Mouse (Mus musculus): ENCODE data around the gene Ptprf. TPM values are rescaled to one million over a fixed set of nuclear protein-coding genes. Genes with fewer than 3 reads are reported as not detected.
A peak's percentile ranks its signal among the peaks of the same experiment; 100 is the strongest.

The Ptprf gene
- polyA plus RNA-seq, 1 experiment from 2014 or later = 79.8 TPM

DNA sequence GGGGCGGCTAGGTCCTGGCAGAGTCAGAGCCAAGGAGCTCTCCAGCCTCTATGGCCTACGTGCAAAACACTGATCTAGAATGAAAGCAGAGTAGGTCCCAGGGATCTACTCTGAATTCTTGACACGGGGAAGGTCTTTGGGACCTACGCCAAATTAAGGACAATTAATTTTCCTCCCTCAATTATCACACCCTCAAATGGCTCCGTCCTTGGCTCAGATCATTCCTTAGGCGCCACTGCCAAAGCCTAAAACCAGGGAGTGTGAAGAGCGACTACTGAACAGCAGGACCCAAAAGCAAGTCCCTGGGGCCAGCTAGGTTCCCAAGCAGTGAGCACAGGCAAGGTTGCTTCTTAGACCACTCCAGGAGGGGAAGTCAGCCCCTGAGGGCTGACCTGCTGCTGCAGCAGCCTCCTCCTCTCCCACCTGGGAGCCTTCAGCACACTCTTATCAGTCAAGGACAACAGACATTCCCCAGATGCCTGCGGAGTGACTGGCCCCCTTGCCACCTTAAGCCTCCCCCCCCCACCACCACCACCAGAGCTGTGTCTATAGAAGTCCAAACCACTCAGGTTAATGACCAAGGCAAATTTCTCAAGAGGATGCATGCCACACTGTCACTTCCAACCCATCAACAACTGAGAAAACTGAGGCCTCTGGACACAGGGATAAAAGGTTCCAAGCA, 31.3 kb downstream of the Ptprf start:
- H3K4me3 ChIP-seq (ENCODE audit: low read depth, low read length) = no peak overlapping the region
- peak overlapping the region; percentile 82; the same call in 1 of the 2 replicates for H3K4me2 ChIP-seq (replicated peaks; ENCODE audit: low read depth, low read length)
- H3K27ac ChIP-seq (ENCODE audit: low read length) = peak overlapping the region; percentile 39; the same call in 1 of the 2 replicates
- H3K9ac ChIP-seq (replicated peaks; ENCODE audit: low read depth, low read length) = no peak overlapping the region
- 71% methylated on average over 8 of the region's 8 CpGs for WGBS
- no peaks in the 10 kb centered on the region for H3K9me3 ChIP-seq (ENCODE audit: control insufficient read depth, low read depth, low read length)
- H3K36me3 ChIP-seq (ENCODE audit: control insufficient read depth, insufficient read depth, low read length) = peaks cover 33% of the 10 kb centered on the region
- H3K4me1 ChIP-seq (ENCODE audit: control insufficient read depth, insufficient read depth, low read length) = peaks cover 37% of the 10 kb centered on the region
- ATAC-seq (ENCODE audit: insufficient number of reproducible peaks, insufficient read depth, low FRiP score, low read depth) = peak; percentile 11; the same call in 1 of the 2 replicates
- no peaks in the 10 kb centered on the region for H3K27me3 ChIP-seq (ENCODE audit: control insufficient read depth, insufficient read depth, low read length)

GRCm38 (mm10) chr4:118257977-118258376, 33.2 kb downstream of the Ptprf start:
- Histone ChIP-seq H3K9me3 (ENCODE audit: control insufficient read depth, low read depth, low read length) (no peaks in the 10 kb centered on the region), H3K4me1 (ENCODE audit: control insufficient read depth, insufficient read depth, low read length) (peaks cover 31% of the 10 kb centered on the region), H3K27me3 (ENCODE audit: control insufficient read depth, insufficient read depth, low read length) (no peaks in the 10 kb centered on the region), H3K4me3 (ENCODE audit: low read depth, low read length) (no peak overlapping the region), H3K27ac (ENCODE audit: low read length) (no peak overlapping the region), H3K9ac (replicated peaks; ENCODE audit: low read depth, low read length) (no peak overlapping the region), H3K36me3 (ENCODE audit: control insufficient read depth, insufficient read depth, low read length) (peaks cover 35% of the 10 kb centered on the region), H3K4me2 (replicated peaks; ENCODE audit: low read depth, low read length) (no peak overlapping the region)
- ATAC-seq (ENCODE audit: insufficient number of reproducible peaks, insufficient read depth, low FRiP score, low read depth) = no peak
- 74% methylated on average over 5 of the region's 5 CpGs for WGBS

- Histone ChIP-seq H3K9me3 (ENCODE audit: control insufficient read depth, low read depth, low read length) (no peaks in the 10 kb centered on the region), H3K4me1 (ENCODE audit: control insufficient read depth, insufficient read depth, low read length) (peaks cover 27% of the 10 kb centered on the region)
Observed at GRCm38 (mm10) chr4:118257416-118257815, 33.8 kb downstream of the Ptprf start.

DNA sequence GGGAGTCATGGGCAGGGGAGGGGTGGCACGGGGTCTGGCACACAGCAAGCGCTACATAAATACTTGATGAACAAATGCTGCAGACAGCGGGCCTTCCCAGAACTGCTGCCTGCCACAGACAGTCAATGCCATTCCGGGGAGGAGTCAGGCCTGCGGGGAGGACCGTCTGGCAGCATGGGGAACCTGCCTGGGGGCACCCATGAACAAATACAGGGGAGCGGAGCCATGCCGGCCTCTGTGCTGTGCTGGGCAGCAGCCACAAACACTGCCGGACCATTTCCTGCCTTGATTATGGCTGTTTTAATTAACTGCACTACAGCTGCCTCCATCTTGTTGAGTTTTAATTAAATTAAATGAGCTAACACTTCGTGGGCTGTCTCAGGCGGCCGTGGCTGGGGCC, 35.0 kb downstream of the Ptprf start:
- 72% methylated on average over 12 of the region's 12 CpGs for WGBS

More at GRCm38 (mm10) chr4:118257416-118257815, 33.8 kb downstream of the Ptprf start:
- H3K27me3 ChIP-seq (ENCODE audit: control insufficient read depth, insufficient read depth, low read length) = no peaks in the 10 kb centered on the region
- ATAC-seq (ENCODE audit: insufficient number of reproducible peaks, insufficient read depth, low FRiP score, low read depth) = no peak
- peaks cover 37% of the 10 kb centered on the region for H3K36me3 ChIP-seq (ENCODE audit: control insufficient read depth, insufficient read depth, low read length)
- H3K4me3 ChIP-seq (ENCODE audit: low read depth, low read length) = no peak overlapping the region
- WGBS = 68% methylated on average over 10 of the region's 10 CpGs
- no peak overlapping the region for H3K9ac ChIP-seq (replicated peaks; ENCODE audit: low read depth, low read length)
- H3K27ac ChIP-seq (ENCODE audit: low read length) = no peak overlapping the region
- H3K4me2 ChIP-seq (replicated peaks; ENCODE audit: low read depth, low read length) = no peak overlapping the region

GRCm38 (mm10) chr4:118254953-118255352, 36.3 kb downstream of the Ptprf start:
- H3K9me3 ChIP-seq (ENCODE audit: control insufficient read depth, low read depth, low read length) = no peaks in the 10 kb centered on the region
- H3K27ac ChIP-seq (ENCODE audit: low read length) = no peak overlapping the region
- H3K9ac ChIP-seq (replicated peaks; ENCODE audit: low read depth, low read length) = no peak overlapping the region
- H3K4me2 ChIP-seq (replicated peaks; ENCODE audit: low read depth, low read length) = no peak overlapping the region
- 83% methylated on average over 5 of the region's 5 CpGs for WGBS
- H3K4me1 ChIP-seq (ENCODE audit: control insufficient read depth, insufficient read depth, low read length) = peaks cover 5% of the 10 kb centered on the region
- no peaks in the 10 kb centered on the region for H3K27me3 ChIP-seq (ENCODE audit: control insufficient read depth, insufficient read depth, low read length)
- no peak overlapping the region for H3K4me3 ChIP-seq (ENCODE audit: low read depth, low read length)
- no peak for ATAC-seq (ENCODE audit: insufficient number of reproducible peaks, insufficient read depth, low FRiP score, low read depth)
- peaks cover 60% of the 10 kb centered on the region for H3K36me3 ChIP-seq (ENCODE audit: control insufficient read depth, insufficient read depth, low read length)

More for the DNA sequence above, 35.0 kb downstream of the Ptprf start:
- H3K36me3 ChIP-seq (ENCODE audit: control insufficient read depth, insufficient read depth, low read length) = peaks cover 48% of the 10 kb centered on the region
- no peak overlapping the region for H3K27ac ChIP-seq (ENCODE audit: low read length)
- H3K4me2 ChIP-seq (replicated peaks; ENCODE audit: low read depth, low read length) = no peak overlapping the region
- H3K9ac ChIP-seq (replicated peaks; ENCODE audit: low read depth, low read length) = no peak overlapping the region
- ATAC-seq (ENCODE audit: insufficient number of reproducible peaks, insufficient read depth, low FRiP score, low read depth) = no peak
- H3K4me3 ChIP-seq (ENCODE audit: low read depth, low read length) = no peak overlapping the region
- H3K4me1 ChIP-seq (ENCODE audit: control insufficient read depth, insufficient read depth, low read length) = peaks cover 16% of the 10 kb centered on the region
- H3K27me3 ChIP-seq (ENCODE audit: control insufficient read depth, insufficient read depth, low read length) = no peaks in the 10 kb centered on the region
- H3K9me3 ChIP-seq (ENCODE audit: control insufficient read depth, low read depth, low read length) = no peaks in the 10 kb centered on the region

- no peak overlapping the region for H3K27ac ChIP-seq (ENCODE audit: low read length)
- no peaks in the 10 kb centered on the region for H3K9me3 ChIP-seq (ENCODE audit: control insufficient read depth, low read depth, low read length)
- no peak for ATAC-seq (ENCODE audit: insufficient number of reproducible peaks, insufficient read depth, low FRiP score, low read depth)
- H3K36me3 ChIP-seq (ENCODE audit: control insufficient read depth, insufficient read depth, low read length) = peaks cover 64% of the 10 kb centered on the region
- H3K4me3 ChIP-seq (ENCODE audit: low read depth, low read length) = no peak overlapping the region
- H3K4me2 ChIP-seq (replicated peaks; ENCODE audit: low read depth, low read length) = no peak overlapping the region
- H3K27me3 ChIP-seq (ENCODE audit: control insufficient read depth, insufficient read depth, low read length) = no peaks in the 10 kb centered on the region
- no peaks in the 10 kb centered on the region for H3K4me1 ChIP-seq (ENCODE audit: control insufficient read depth, insufficient read depth, low read length)
- 85% methylated on average over 3 of the region's 3 CpGs for WGBS
- H3K9ac ChIP-seq (replicated peaks; ENCODE audit: low read depth, low read length) = no peak overlapping the region
Observed at GRCm38 (mm10) chr4:118247323-118247722, 43.9 kb downstream of the Ptprf start.

DNA sequence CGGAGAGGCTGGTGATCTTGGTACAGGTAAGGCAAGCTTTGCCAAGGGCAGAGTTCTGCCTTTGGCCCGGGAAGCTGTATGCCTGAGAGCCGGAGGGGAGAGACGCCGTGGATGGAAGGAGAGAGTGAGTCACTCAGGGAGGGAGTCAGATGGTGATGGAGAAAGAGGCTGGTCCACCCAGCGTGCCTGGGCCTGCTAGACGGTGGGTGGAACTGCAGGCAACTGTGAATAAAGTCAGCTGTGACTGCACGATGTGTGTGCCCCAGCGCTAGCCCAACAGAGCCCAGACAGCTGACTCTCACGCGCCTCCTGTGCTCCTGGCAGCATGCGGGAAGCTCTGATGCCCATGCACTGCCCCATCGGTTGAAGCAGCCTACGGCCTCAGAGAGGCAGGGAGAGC, 45.4 kb downstream of the Ptprf start:
- H3K27me3 ChIP-seq (ENCODE audit: control insufficient read depth, insufficient read depth, low read length) = no peaks in the 10 kb centered on the region
- WGBS = 80% methylated on average over 14 of the region's 14 CpGs
- no peak overlapping the region for H3K4me2 ChIP-seq (replicated peaks; ENCODE audit: low read depth, low read length)
- no peak; the same call in 1 of the 2 replicates for ATAC-seq (ENCODE audit: insufficient number of reproducible peaks, insufficient read depth, low FRiP score, low read depth)
- H3K4me1 ChIP-seq (ENCODE audit: control insufficient read depth, insufficient read depth, low read length) = no peaks in the 10 kb centered on the region
- H3K9ac ChIP-seq (replicated peaks; ENCODE audit: low read depth, low read length) = no peak overlapping the region
- peak overlapping the region; percentile 44; the same call in 1 of the 2 replicates for H3K27ac ChIP-seq (ENCODE audit: low read length)
- peaks cover 55% of the 10 kb centered on the region for H3K36me3 ChIP-seq (ENCODE audit: control insufficient read depth, insufficient read depth, low read length)
- H3K4me3 ChIP-seq (ENCODE audit: low read depth, low read length) = no peak overlapping the region
- no peaks in the 10 kb centered on the region for H3K9me3 ChIP-seq (ENCODE audit: control insufficient read depth, low read depth, low read length)

DNA sequence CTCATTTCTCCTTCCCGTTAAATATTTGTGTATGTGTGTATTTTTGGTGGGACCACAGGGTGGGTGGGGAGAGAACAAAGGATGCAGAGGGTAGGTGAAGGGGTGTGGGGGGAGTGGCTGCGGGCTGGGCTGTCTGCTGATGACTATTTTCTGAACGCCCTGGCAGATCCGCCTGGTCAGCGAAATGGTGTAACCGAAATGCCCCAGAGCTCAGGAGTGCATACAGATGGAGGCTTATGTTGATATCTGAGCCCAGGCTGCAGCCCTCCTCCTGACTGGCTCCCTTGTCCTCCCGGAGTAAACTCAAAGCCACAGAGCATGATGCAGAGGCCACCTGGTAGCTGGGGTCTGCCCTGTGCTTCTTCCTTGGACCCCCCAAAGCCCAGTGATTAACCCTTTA, 47.4 kb downstream of the Ptprf start:
- no peak overlapping the region for H3K4me3 ChIP-seq (ENCODE audit: low read depth, low read length)
- 60% methylated on average over 7 of the region's 7 CpGs for WGBS
- H3K36me3 ChIP-seq (ENCODE audit: control insufficient read depth, insufficient read depth, low read length) = peaks cover 41% of the 10 kb centered on the region
- H3K27ac ChIP-seq (ENCODE audit: low read length) = no peak overlapping the region; the same call in 1 of the 2 replicates
- no peak overlapping the region for H3K4me2 ChIP-seq (replicated peaks; ENCODE audit: low read depth, low read length)
- no peak overlapping the region for H3K9ac ChIP-seq (replicated peaks; ENCODE audit: low read depth, low read length)
- no peaks in the 10 kb centered on the region for H3K27me3 ChIP-seq (ENCODE audit: control insufficient read depth, insufficient read depth, low read length)
- ATAC-seq (ENCODE audit: insufficient number of reproducible peaks, insufficient read depth, low FRiP score, low read depth) = no peak
- H3K9me3 ChIP-seq (ENCODE audit: control insufficient read depth, low read depth, low read length) = no peaks in the 10 kb centered on the region
- no peaks in the 10 kb centered on the region for H3K4me1 ChIP-seq (ENCODE audit: control insufficient read depth, insufficient read depth, low read length)

- ATAC-seq (ENCODE audit: insufficient number of reproducible peaks, insufficient read depth, low FRiP score, low read depth) = no peak
- Histone ChIP-seq H3K27ac (ENCODE audit: low read length) (no peak overlapping the region; the same call in 1 of the 2 replicates), H3K9me3 (ENCODE audit: control insufficient read depth, low read depth, low read length) (no peaks in the 10 kb centered on the region), H3K4me1 (ENCODE audit: control insufficient read depth, insufficient read depth, low read length) (no peaks in the 10 kb centered on the region), H3K4me2 (replicated peaks; ENCODE audit: low read depth, low read length) (no peak overlapping the region), H3K36me3 (ENCODE audit: control insufficient read depth, insufficient read depth, low read length) (peaks cover 37% of the 10 kb centered on the region), H3K27me3 (ENCODE audit: control insufficient read depth, insufficient read depth, low read length) (no peaks in the 10 kb centered on the region), H3K9ac (replicated peaks; ENCODE audit: low read depth, low read length) (no peak overlapping the region), H3K4me3 (ENCODE audit: low read depth, low read length) (no peak overlapping the region)
- WGBS = 86% methylated on average over 11 of the region's 11 CpGs
Observed at GRCm38 (mm10) chr4:118243298-118243697, 47.9 kb downstream of the Ptprf start.

Data from stomach, embryonic 14.5 days (tissue).